Mouse (Mus musculus): ENCODE data around the gene Tnfrsf11a. TPM values are rescaled to one million over a fixed set of nuclear protein-coding genes. Genes with fewer than 3 reads are reported as not detected.
A peak's percentile ranks its signal among the peaks of the same experiment; 100 is the strongest.

Tnfrsf11a gene
- total RNA-seq, 2 experiments from 2014 or later: 0.39 to 0.64 TPM

GRCm38 (mm10) chr1:105819740-105820139 lies 39.2 kb downstream of the Tnfrsf11a start:
- TF ChIP-seq CTCF (IDR thresholded peaks at IDR 0.05): no peak
- intact Hi-C loops (cut with DNase I): no loop called here
- DNase-seq: no peak
- H3K4me3 ChIP-seq: no peak overlapping the region
- H3K27ac ChIP-seq: no peak overlapping the region

GRCm38 (mm10) chr1:105824356-105824755 lies 43.8 kb downstream of the Tnfrsf11a start:
- Histone ChIP-seq H3K27ac (no peak overlapping the region), H3K4me3 (no peak overlapping the region)
- intact Hi-C loops (cut with DNase I): no loop called here
- TF ChIP-seq CTCF (IDR thresholded peaks at IDR 0.05): no peak
- no peak for DNase-seq

- no peak for TF ChIP-seq CTCF (IDR thresholded peaks at IDR 0.05)
- no peak for DNase-seq
- Histone ChIP-seq H3K4me3 (no peak overlapping the region), H3K27ac (no peak overlapping the region)
- intact Hi-C loops (cut with DNase I): no loop called here
These were observed 44.5 kb downstream of the Tnfrsf11a start for GRCm38 (mm10) chr1:105824980-105825379.

- TF ChIP-seq CTCF (IDR thresholded peaks at IDR 0.05): no peak
These were observed 46.9 kb downstream of the Tnfrsf11a start for GRCm38 (mm10) chr1:105827374-105827773.

GRCm38 (mm10) chr1:105827786-105828345 lies 47.3 kb downstream of the Tnfrsf11a start:
- no peak for TF ChIP-seq CTCF (IDR thresholded peaks at IDR 0.05)
- intact Hi-C loops (cut with DNase I): no loop called here
- no peak for DNase-seq
- Histone ChIP-seq H3K27ac (no peak overlapping the region), H3K4me3 (no peak overlapping the region)

More at GRCm38 (mm10) chr1:105827374-105827773, 46.9 kb downstream of the Tnfrsf11a start:
- DNase-seq: no peak
- no peak overlapping the region for H3K4me3 ChIP-seq
- intact Hi-C loops (cut with DNase I): no loop called here
- H3K27ac ChIP-seq: no peak overlapping the region

GRCm38 (mm10) chr1:105829171-105829570 lies 48.7 kb downstream of the Tnfrsf11a start:
- no peak for TF ChIP-seq CTCF (IDR thresholded peaks at IDR 0.05)
- H3K4me3 ChIP-seq: no peak overlapping the region
- no peak for DNase-seq
- intact Hi-C loops (cut with DNase I): no loop called here
- no peak overlapping the region for H3K27ac ChIP-seq

GRCm38 (mm10) chr1:105832784-105833183 lies 52.3 kb downstream of the Tnfrsf11a start:
- no peak overlapping the region for H3K4me3 ChIP-seq
- intact Hi-C loops (cut with DNase I): no loop called here
- no peak for TF ChIP-seq CTCF (IDR thresholded peaks at IDR 0.05)
- DNase-seq: no peak
- H3K27ac ChIP-seq: no peak overlapping the region

- no peak for DNase-seq
- no peak overlapping the region for H3K4me3 ChIP-seq
- intact Hi-C loops (cut with DNase I): no loop called here
- no peak overlapping the region for H3K27ac ChIP-seq
- no peak for TF ChIP-seq CTCF (IDR thresholded peaks at IDR 0.05)
These were observed 62.4 kb downstream of the Tnfrsf11a start for GRCm38 (mm10) chr1:105842950-105843349.

- no peak for DNase-seq
- intact Hi-C loops (cut with DNase I): no loop called here
- peak overlapping the region; percentile 7 for H3K4me3 ChIP-seq
- TF ChIP-seq CTCF (IDR thresholded peaks at IDR 0.05): no peak
- no peak overlapping the region for H3K27ac ChIP-seq
These were observed 62.9 kb downstream of the Tnfrsf11a start for GRCm38 (mm10) chr1:105843386-105843785.

GRCm38 (mm10) chr1:105843856-105844255 lies 63.3 kb downstream of the Tnfrsf11a start:
- intact Hi-C loops (cut with DNase I): no loop called here
- TF ChIP-seq CTCF (IDR thresholded peaks at IDR 0.05): no peak
- Histone ChIP-seq H3K4me3 (peak overlapping the region; percentile 7; the same call in 1 of the 2 replicates), H3K27ac (no peak overlapping the region)
- DNase-seq: no peak

GRCm38 (mm10) chr1:105844341-105845006 lies 64.0 kb downstream of the Tnfrsf11a start:
- peak; percentile 20 for DNase-seq
- intact Hi-C loops (cut with DNase I): no loop called here
- TF ChIP-seq CTCF (IDR thresholded peaks at IDR 0.05): no peak
- no peak overlapping the region for H3K27ac ChIP-seq
- H3K4me3 ChIP-seq: peak overlapping the region; percentile 24

GRCm38 (mm10) chr1:105846431-105846830 lies 65.9 kb downstream of the Tnfrsf11a start:
- Histone ChIP-seq H3K4me3 (no peak overlapping the region), H3K27ac (no peak overlapping the region)
- intact Hi-C loops (cut with DNase I): no loop called here
- no peak for TF ChIP-seq CTCF (IDR thresholded peaks at IDR 0.05)
- no peak for DNase-seq

GRCm38 (mm10) chr1:105848806-105849205 lies 68.3 kb downstream of the Tnfrsf11a start:
- no peak for TF ChIP-seq CTCF (IDR thresholded peaks at IDR 0.05)
- H3K27ac ChIP-seq: no peak overlapping the region
- intact Hi-C loops (cut with DNase I): no loop called here
- DNase-seq: no peak
- no peak overlapping the region for H3K4me3 ChIP-seq

GRCm38 (mm10) chr1:105851341-105851740 lies 70.8 kb downstream of the Tnfrsf11a start:
- DNase-seq: no peak
- Histone ChIP-seq H3K4me3 (no peak overlapping the region), H3K27ac (no peak overlapping the region)
- no peak for TF ChIP-seq CTCF (IDR thresholded peaks at IDR 0.05)
- intact Hi-C loops (cut with DNase I): no loop called here

All from gastrocnemius, adult 2 months (tissue).